Mouse (Mus musculus) liver, postnatal 0 days (tissue): ENCODE results near the gene Gm28048.

ENCODE experiments used
- CTCF ChIP-seq: sonication (generic); IDR thresholded peaks from 2 replicates; pipeline ENCODE4 v1.5.1; 2016; ENCODE audit warnings: antibody characterized with exemption, low read depth
- EP300 ChIP-seq: IDR thresholded peaks from 2 replicates; pipeline ENCODE4 v1.6.1; 2016; ENCODE audit warnings: antibody characterized with exemption, low read depth, mild to moderate bottlenecking

DNA sequence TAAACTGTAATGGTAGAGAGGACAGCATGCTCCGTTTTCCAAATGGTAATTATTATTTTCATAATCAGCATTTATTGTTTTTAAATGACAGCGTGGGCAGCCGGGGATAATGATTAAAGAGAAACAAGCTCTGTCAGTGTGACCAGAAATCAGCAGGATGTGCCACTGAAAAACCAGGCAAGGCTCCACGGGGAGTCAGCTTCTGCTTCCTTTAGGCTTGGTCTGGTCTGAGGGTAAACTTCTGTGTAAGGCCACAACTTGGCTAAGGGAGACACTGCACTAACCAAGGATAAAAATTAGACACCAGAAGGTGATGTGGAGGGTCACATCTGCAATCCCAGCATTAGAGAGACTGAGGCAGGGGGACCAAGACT is 109.6 kb downstream of the Gm28048 start:
- no peak for TF ChIP-seq CTCF
- TF ChIP-seq EP300 = no peak
